Mouse (Mus musculus) cerebellum, adult 2 months (tissue): ENCODE data around the gene Gm42791.

Experiments used
- CTCF ChIP-seq: fragments of 200-500 bp; IDR thresholded peaks from 2 replicates; pipeline ENCODE4 v1.5.1; 2011; ENCODE audit warnings: low read depth, mild to moderate bottlenecking, control low read depth, low read length, moderate library complexity, borderline replicate concordance; ENCODE audit not compliant: insufficient read depth
- POLR2A ChIP-seq: fragments of 200-500 bp; IDR thresholded peaks from 2 replicates; pipeline ENCODE4 v1.6.1; 2011; ENCODE audit warnings: low read length, control low read depth, borderline replicate concordance; ENCODE audit not compliant: insufficient read depth

- no peak for TF ChIP-seq CTCF
- no peak for TF ChIP-seq POLR2A
Observed at GRCm38 (mm10) chr5:148931301-148931700, 63.6 kb downstream of the Gm42791 start.
